Mouse (Mus musculus): ENCODE measurements around the gene Herc1.

DNA sequence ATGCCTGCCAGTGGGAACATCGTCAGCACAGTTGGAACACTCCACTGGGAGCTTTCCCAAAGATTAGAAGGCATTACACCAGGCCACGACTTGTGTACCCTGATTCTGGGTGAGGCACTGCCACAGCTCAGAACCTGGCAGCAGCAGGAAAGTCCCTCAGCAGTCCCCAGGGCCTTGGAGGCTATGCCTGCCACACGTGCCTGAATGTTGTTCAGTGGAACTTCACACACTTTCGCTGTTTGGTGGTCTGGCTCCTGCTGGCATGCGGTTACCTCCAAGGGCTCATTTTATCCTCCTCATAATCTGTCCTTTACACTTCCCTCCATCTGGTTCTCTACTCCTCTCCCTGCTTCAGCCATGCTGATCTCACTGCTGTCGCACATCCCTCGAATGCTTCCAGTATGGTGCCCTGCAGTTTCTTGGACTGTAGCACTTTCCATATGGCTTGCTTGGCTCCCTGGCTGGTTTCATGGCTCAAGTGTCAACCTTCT is 160.1 kb downstream of the Herc1 start:
- TF ChIP-seq CTCF (IDR thresholded peaks at IDR 0.05; ENCODE audit: low read depth) (no peak), EP300 (IDR thresholded peaks at IDR 0.05; ENCODE audit: low read depth) (no peak)

Measured in heart, postnatal 0 days (tissue).